Mouse (Mus musculus) kidney, postnatal 0 days (tissue): ENCODE results near the gene Eml1. TPM values are rescaled to one million over a fixed set of nuclear protein-coding genes. Genes with fewer than 3 reads are reported as not detected.

Experiments used
- ATAC-seq: fragments of 200-750 bp; cut with Nextera tagmentation; replicated peaks from 2 replicates; pipeline ENCODE4 v1.8.0; 2017; ENCODE audit warnings: low read depth, moderate number of reproducible peaks, moderate TSS enrichment, moderate library complexity; ENCODE audit not compliant: low FRiP score
- DNase-seq: peaks from one replicate; pipeline ENCODE4 v3.0.0-alpha.2; 2016; ENCODE audit warnings: low spot score
- H3K27ac ChIP-seq: fragments of 300-500 bp; sonication (generic); 2 replicates; pipeline ENCODE4 v1.5.1; 2014; ENCODE audit warnings: mild to moderate bottlenecking
- H3K27me3 ChIP-seq: fragments of 300-500 bp; sonication (generic); 2 replicates; pipeline ENCODE4 v1.6.1; 2014; ENCODE audit warnings: low read length, mixed read lengths; ENCODE audit not compliant: insufficient read depth
- H3K36me3 ChIP-seq: fragments of 300-500 bp; sonication (generic); 2 replicates; pipeline ENCODE4 v1.6.1; 2014; ENCODE audit warnings: low read length, mixed read lengths; ENCODE audit not compliant: insufficient read depth
- H3K4me1 ChIP-seq: fragments of 300-500 bp; sonication (generic); replicated peaks from 2 replicates; pipeline ENCODE4 v1.6.1; 2014; ENCODE audit warnings: antibody characterized with exemption, low read length, mixed read lengths; ENCODE audit not compliant: insufficient read depth
- H3K4me2 ChIP-seq: fragments of 300-500 bp; sonication (generic); 2 replicates; pipeline ENCODE4 v1.6.1; 2014; ENCODE audit warnings: mild to moderate bottlenecking, low read length, moderate library complexity, mixed read lengths
- H3K4me3 ChIP-seq: fragments of 300-500 bp; sonication (generic); replicated peaks from 2 replicates; pipeline ENCODE4 v1.5.1; 2014; ENCODE audit warnings: low read depth, low read length
- H3K9ac ChIP-seq: fragments of 300-500 bp; sonication (generic); 2 replicates; pipeline ENCODE4 v1.6.1; 2014; ENCODE audit warnings: low read depth, low read length
- H3K9me3 ChIP-seq: fragments of 300-500 bp; sonication (generic); replicated peaks from 2 replicates; pipeline ENCODE4 v1.6.1; 2016; ENCODE audit warnings: low read length, inconsistent platforms, mixed read lengths
- CTCF ChIP-seq: IDR thresholded peaks from 2 replicates; pipeline ENCODE4 v1.5.1; 2016; ENCODE audit warnings: antibody characterized with exemption, low read depth, mild to moderate bottlenecking, moderate library complexity
- WGBS: fragments of 180-500 bp; shearing (Covaris S2); extraction: QIAGEN DNeasy Blood & Tissue Kit; methylation state at CpG from one replicate; pipeline ENCODE4 v1.1.7; 2014; 5-methylcytosine and 5-hydroxymethylcytosine counted together
- polyA plus RNA-seq: library from polyadenylated mRNA; unstranded; fragments of >200 nt; fragmentation: Nextera tagmentation; extraction: Ambion mirVana; gene quantifications from 2 replicates; pipeline ENCODE4 v1.2.1, GENCODE M21; 2015

The Eml1 gene
- polyA plus RNA-seq, 1 experiment from 2014 or later = 39.0 TPM

DNA sequence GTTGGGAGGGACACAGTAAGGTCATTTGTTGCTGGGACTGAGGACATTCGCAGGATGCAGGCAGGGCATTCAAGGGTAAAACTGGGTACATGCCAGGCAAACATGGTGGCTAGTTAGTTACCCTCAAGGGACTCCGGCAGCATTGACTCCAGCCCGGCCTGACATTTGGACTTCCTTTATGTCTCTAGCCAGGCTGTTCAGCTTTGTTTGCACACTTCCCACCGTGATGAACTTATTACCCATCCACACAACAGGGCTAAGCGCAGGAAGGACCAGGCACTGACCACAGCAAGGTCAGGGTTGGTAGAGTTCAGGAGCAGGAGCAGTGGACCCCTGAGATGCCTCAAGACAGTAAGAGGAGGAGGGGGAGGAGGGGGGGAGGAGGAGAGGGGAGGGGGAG is 1.8 kb upstream of the Eml1 start:
- DNase-seq (no peak), ATAC-seq (no peak)
- Histone ChIP-seq H3K4me3 (no peak overlapping the region), H3K27ac (no peak overlapping the region), H3K4me1 (peaks cover 31% of the 10 kb centered on the region), H3K9ac (no peak overlapping the region), H3K9me3 (no peaks in the 10 kb centered on the region), H3K36me3 (no peaks in the 10 kb centered on the region), H3K4me2 (no peak overlapping the region), H3K27me3 (no peaks in the 10 kb centered on the region)
- no peak for TF ChIP-seq CTCF
- WGBS = 41% methylated on average over 5 of the region's 5 CpGs

DNA sequence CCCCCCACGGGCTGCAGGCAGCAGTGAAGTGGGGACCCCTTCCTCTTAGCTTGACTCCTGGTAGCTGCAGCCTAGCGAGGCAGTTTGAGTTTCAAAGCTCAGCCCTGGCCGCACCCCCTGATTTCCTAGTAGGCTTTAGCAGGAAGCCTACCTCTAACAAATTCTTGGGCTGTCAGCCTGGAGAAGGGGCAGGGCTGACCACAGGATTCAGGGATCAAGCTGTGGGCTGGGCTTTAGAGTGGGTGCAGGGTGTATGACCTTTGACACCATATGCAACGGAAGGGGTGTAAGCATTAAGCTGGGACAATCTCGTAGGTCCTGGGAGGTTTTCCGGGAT is 640 bp downstream of the Eml1 start:
- Histone ChIP-seq H3K4me3 (0 out of 2 replicates have a peak overlapping the region, but pooled peaks have one; percentile 2), H3K4me2 (peak overlapping the region; percentile 37), H3K9ac (peak overlapping the region; percentile 42; the same call in 1 of the 2 replicates), H3K36me3 (no peaks in the 10 kb centered on the region), H3K4me1 (peaks cover 29% of the 10 kb centered on the region), H3K9me3 (no peaks in the 10 kb centered on the region), H3K27ac (peak overlapping the region; percentile 79), H3K27me3 (no peaks in the 10 kb centered on the region)
- TF ChIP-seq CTCF = no peak
- DNase-seq (no peak), ATAC-seq (no peak)
- WGBS = 40% methylated on average over 6 of the region's 6 CpGs

- Histone ChIP-seq H3K27me3 (no peaks in the 10 kb centered on the region), H3K4me2 (no peak overlapping the region), H3K27ac (no peak overlapping the region), H3K36me3 (no peaks in the 10 kb centered on the region), H3K9ac (no peak overlapping the region), H3K4me3 (no peak overlapping the region), H3K4me1 (peaks cover 29% of the 10 kb centered on the region), H3K9me3 (no peaks in the 10 kb centered on the region)
- DNase-seq (no peak), ATAC-seq (no peak)
- TF ChIP-seq CTCF = no peak
- 85% methylated on average over 17 of the region's 17 CpGs for WGBS
These were observed 1.5 kb downstream of the Eml1 start for GRCm38 (mm10) chr12:108372241-108372640.

GRCm38 (mm10) chr12:108373611-108374010 is 2.9 kb downstream of the Eml1 start:
- Histone ChIP-seq H3K36me3 (no peaks in the 10 kb centered on the region), H3K9me3 (no peaks in the 10 kb centered on the region), H3K4me2 (no peak overlapping the region), H3K27ac (no peak overlapping the region), H3K27me3 (no peaks in the 10 kb centered on the region), H3K4me1 (peaks cover 29% of the 10 kb centered on the region), H3K9ac (no peak overlapping the region), H3K4me3 (no peak overlapping the region)
- TF ChIP-seq CTCF = no peak
- ATAC-seq (no peak), DNase-seq (peak; percentile 52)
- 21% methylated on average over 9 of the region's 9 CpGs for WGBS

DNA sequence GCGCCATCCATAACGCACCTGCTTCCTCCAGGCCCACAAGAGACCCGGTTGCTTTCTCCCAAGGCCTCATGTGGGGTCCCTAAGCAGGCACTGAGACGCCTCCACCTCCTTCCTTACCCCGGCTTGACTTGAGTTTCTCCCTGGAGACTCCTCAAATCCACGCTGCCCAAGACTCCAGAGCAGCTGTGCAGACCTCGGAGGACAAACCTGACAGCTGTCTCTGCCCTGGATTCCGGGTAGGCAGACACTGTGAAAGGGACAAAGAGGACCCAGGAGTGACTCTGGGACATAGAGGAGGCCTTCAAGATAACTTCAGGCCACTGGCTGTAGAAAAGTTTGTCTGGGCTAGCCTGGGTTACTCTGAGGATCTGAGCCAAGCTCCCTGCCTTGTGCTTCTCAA is 3.9 kb downstream of the Eml1 start:
- Histone ChIP-seq H3K27ac (no peak overlapping the region), H3K36me3 (no peaks in the 10 kb centered on the region), H3K9me3 (no peaks in the 10 kb centered on the region), H3K4me2 (no peak overlapping the region), H3K27me3 (no peaks in the 10 kb centered on the region), H3K4me1 (peaks cover 25% of the 10 kb centered on the region), H3K4me3 (no peak overlapping the region), H3K9ac (no peak overlapping the region)
- TF ChIP-seq CTCF = no peak
- ATAC-seq (no peak), DNase-seq (no peak)
- 72% methylated on average over 8 of the region's 8 CpGs for WGBS

DNA sequence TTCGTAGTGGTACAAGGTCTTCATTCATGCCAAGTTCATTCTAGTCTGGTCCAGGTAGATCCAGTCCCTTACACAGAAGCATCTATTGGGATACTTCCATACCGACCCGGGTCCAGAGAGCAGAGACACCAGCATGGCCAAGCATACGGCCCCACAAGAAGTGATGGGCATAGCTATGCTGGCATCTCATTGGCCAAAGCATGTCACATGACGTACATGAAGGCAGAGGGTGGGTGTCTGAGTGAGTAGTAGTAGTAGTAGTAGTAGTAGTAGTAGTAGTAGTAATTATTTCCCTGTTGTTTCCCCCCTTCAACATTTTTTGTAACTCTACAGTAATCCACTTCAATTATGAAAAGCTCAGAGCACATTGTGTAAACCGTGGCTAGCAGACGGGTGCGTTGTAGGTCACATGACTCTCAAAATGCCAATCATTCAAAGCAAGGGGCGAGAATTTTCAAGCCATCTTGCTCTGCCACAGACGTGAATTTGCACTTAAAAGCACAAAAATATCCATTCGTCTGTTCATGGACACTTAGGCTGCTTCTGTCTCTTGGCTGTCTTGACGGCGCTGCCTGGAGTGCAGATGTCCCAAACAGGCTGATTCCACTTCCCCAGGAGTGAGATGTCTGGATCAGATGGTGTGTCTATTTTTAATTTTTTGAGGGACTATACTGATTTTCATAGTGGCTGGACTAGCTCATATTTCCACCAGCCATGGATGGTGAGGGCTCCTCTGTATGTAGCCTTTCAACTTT is 7.8 kb downstream of the Eml1 start:
- Histone ChIP-seq H3K4me1 (peaks cover 13% of the 10 kb centered on the region), H3K4me2 (no peak overlapping the region), H3K27ac (no peak overlapping the region), H3K9ac (no peak overlapping the region), H3K4me3 (no peak overlapping the region), H3K27me3 (no peaks in the 10 kb centered on the region), H3K36me3 (no peaks in the 10 kb centered on the region), H3K9me3 (no peaks in the 10 kb centered on the region)
- TF ChIP-seq CTCF = no peak
- WGBS = 90% methylated on average over 13 of the region's 13 CpGs
- ATAC-seq (no peak), DNase-seq (no peak)
